Mouse (Mus musculus) kidney, adult 10 weeks (tissue): Measurements from ENCODE around the gene Sema4g. TPM values are rescaled to one million over a fixed set of nuclear protein-coding genes. Genes with fewer than 3 reads are reported as not detected.

Experiments used
- polyA plus RNA-seq: library from polyadenylated mRNA; stranded (reverse); fragments of 350-450 nt; fragmentation: Illumina TruSeq; extraction: RNeasy Lipid Tissue Mini Kit (QIAGEN cat#74804); gene quantifications from one replicate; pipeline ENCODE4 v1.2.3, GENCODE M21; 2014; ENCODE audit warnings: low read depth, low replicate concordance

Gene Sema4g
- 3.1 TPM for polyA plus RNA-seq

GRCm38 (mm10) chr19:44988831-44989566 is at the start of gene Sema4g:
Gene Sema4g (plus strand): TSS chr19:44989101.

GRCm38 (mm10) chr19:45005444-45005843 is 16.5 kb downstream of the Sema4g start, which contains the start of gene Twnk:
Gene Twnk (plus strand): TSS chr19:45005663.

GRCm38 (mm10) chr19:45005957-45006712 is 17.2 kb downstream of the Sema4g start, which contains the start of gene Mrpl43:
Gene Mrpl43 (minus strand): TSS chr19:45006442.

GRCm38 (mm10) chr19:45014335-45014971 is 25.6 kb downstream of the Sema4g start, which contains the start of gene Lzts2:
Gene Lzts2 (plus strand): TSS chr19:45014414.

GRCm38 (mm10) chr19:45045651-45046050 is 56.8 kb downstream of the Sema4g start, which contains the start of gene Pdzd7:
Gene Pdzd7 (minus strand): TSS chr19:45045717.

GRCm38 (mm10) chr19:45047417-45047934 is 58.6 kb downstream of the Sema4g start, which contains the start of gene Sfxn3:
Gene Sfxn3 (plus strand): TSS chr19:45047503.

Other genes starting within 250 kb of the Sema4g start
- gene Pax2, start 233.1 kb upstream of the Sema4g start, polyA plus RNA-seq = 2.6 TPM
- gene Slf2, start 58.0 kb upstream of the Sema4g start, polyA plus RNA-seq = 31.0 TPM
- gene Twnk, start 16.6 kb downstream of the Sema4g start, polyA plus RNA-seq = 5.6 TPM
- 12.8 TPM for gene Mrpl43, start 17.3 kb downstream of the Sema4g start, polyA plus RNA-seq
- gene Lzts2, start 25.3 kb downstream of the Sema4g start, polyA plus RNA-seq = 4.9 TPM
- gene Pdzd7, start 56.6 kb downstream of the Sema4g start, polyA plus RNA-seq = not detected
- gene Sfxn3, start 58.4 kb downstream of the Sema4g start, polyA plus RNA-seq = 11.8 TPM
- gene Kazald1, start 86.1 kb downstream of the Sema4g start, polyA plus RNA-seq = not detected
- not detected for gene Tlx1, start 161.6 kb downstream of the Sema4g start, polyA plus RNA-seq
- not detected for gene Lbx1, start 246.7 kb downstream of the Sema4g start, polyA plus RNA-seq